Mouse (Mus musculus): Measurements from ENCODE around the gene Rhou. TPM values are rescaled to one million over a fixed set of nuclear protein-coding genes. Genes with fewer than 3 reads are reported as not detected.

Gene Rhou
- total and polyA plus RNA-seq, 3 experiments: 0.08 to 0.16 TPM; not detected in 1

DNA sequence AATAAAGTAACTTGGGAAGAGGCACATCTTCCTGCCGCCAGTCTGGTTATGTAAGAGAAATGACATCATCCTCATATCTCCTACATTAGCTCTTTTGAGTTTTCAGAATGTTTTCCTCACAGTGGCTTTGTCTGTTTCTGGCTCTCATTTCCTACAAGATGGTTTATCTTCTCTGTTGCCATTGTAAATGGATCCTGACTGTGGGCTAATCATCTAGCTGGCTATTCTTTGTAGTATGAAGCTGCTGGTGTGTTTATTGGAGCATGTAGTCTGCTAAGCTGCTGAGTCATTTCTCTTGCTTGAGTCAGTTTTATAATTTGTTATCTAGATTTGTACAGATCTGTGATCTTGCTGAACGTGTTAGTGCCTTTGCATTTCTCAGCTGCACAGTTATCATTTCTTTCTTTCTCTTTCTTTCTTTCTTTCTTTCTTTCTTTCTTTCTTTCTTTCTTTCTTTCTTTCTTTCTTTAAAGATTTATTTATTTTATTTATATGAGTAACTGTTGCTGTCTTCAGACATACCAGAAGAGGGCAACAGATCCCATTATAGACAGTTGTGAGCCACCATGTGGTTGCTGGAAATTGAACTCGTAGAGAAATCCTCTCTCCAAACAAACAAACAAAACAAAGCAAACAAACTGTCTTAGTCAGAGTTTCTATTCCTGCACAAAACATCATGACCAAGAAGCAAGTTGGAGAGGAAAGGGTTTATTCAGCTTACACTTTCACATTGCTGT, 19.2 kb upstream of the Rhou start:
- Histone ChIP-seq H3K9ac (ENCODE audit: insufficient read depth, low read depth) (no peak overlapping the region), H3K27me3 (replicated peaks) (no peaks in the 10 kb centered on the region), H3K79me2 (replicated peaks; ENCODE audit: control insufficient read depth, extremely low read depth, insufficient read depth, poor library complexity, severe bottlenecking) (no peaks in the 10 kb centered on the region), H3K36me3 (replicated peaks in 1 of 2; ENCODE audit: control insufficient read depth in 1 of 2, insufficient read depth in 1 of 2, low read length in 1 of 2) (no peaks in the 10 kb centered on the region), H3K4me3 (replicated peaks in 1 of 3; ENCODE audit: low read depth in 2 of 3, low read length in 2 of 3, poor library complexity in 1 of 3) (no peak overlapping the region), H3K27ac (ENCODE audit: insufficient read depth, low read depth) (no peak overlapping the region), H3K4me1 (ENCODE audit: control insufficient read depth in 1 of 2, insufficient read depth in 2 of 2) (peaks cover 6 to 25% of the 10 kb centered on the region in 2 experiments), H3K9me3 (replicated peaks; ENCODE audit: low read length) (no peaks in the 10 kb centered on the region), H3K4me2 (ENCODE audit: insufficient read depth, low read depth, poor library complexity, severe bottlenecking) (peak overlapping the region; percentile 61)
- TF ChIP-seq JUND (conservative IDR thresholded peaks at IDR 0.05; ENCODE audit: low read depth, low read length): peak; percentile 57; the same call in 1 of the 2 replicates
- TF ChIP-seq BHLHE40 (IDR thresholded peaks at IDR 0.05; ENCODE audit: low read depth, low read length): no peak
- TF ChIP-seq ZC3H11A (IDR thresholded peaks at IDR 0.05; ENCODE audit: low read depth, low read length): no peak
- TF ChIP-seq ELF1 (IDR thresholded peaks at IDR 0.05; ENCODE audit: low read depth, low read length): no peak
- TF ChIP-seq TCF12 (IDR thresholded peaks at IDR 0.05; ENCODE audit: low read depth, low read length): no peak
- TF ChIP-seq UBTF (IDR thresholded peaks at IDR 0.05; ENCODE audit: low read depth, low read length): no peak
- TF ChIP-seq ZNF384 (IDR thresholded peaks at IDR 0.05; ENCODE audit: low read depth, low read length): no peak
- TF ChIP-seq CTCF (conservative IDR thresholded peaks at IDR 0.05 in 1 of 2, IDR thresholded peaks at IDR 0.05 in 1 of 2; ENCODE audit: low read depth in 2 of 2, low read length in 2 of 2): peak in 1 of 2 experiments; percentile 51; a peak in 2 of 4 replicates
- no peak for TF ChIP-seq NRF1 (IDR thresholded peaks at IDR 0.05; ENCODE audit: low read depth, low read length)
- no peak for TF ChIP-seq ZMIZ1 (IDR thresholded peaks at IDR 0.05; ENCODE audit: low read depth, low read length)
- no peak for TF ChIP-seq E2F4 (IDR thresholded peaks at IDR 0.05; ENCODE audit: insufficient replicate concordance, low read depth, low read length)
- TF ChIP-seq IRF4 (IDR thresholded peaks at IDR 0.05; ENCODE audit: low read depth, low read length): 0 out of 2 replicates have a peak, but pooled peaks have one; percentile 12
- peak; percentile 28; the same call in 1 of the 2 replicates for TF ChIP-seq JUN (IDR thresholded peaks at IDR 0.05; ENCODE audit: insufficient read depth, low read depth, low read length)
- dilution Hi-C loops (cut with MboI; ENCODE audit: extremely low pct_ligation_motif_present, extremely low pct_unique_long_range_greater_than_20kb, low sequenced_read_pairs): no loop called here
- no peak for DNase-seq (ENCODE audit: extremely low read depth)
- in situ Hi-C loops (cut with MboI; ENCODE audit: low pct_ligation_motif_present, low pct_unique_long_range_greater_than_20kb, low sequenced_read_pairs): no loop called here

DNA sequence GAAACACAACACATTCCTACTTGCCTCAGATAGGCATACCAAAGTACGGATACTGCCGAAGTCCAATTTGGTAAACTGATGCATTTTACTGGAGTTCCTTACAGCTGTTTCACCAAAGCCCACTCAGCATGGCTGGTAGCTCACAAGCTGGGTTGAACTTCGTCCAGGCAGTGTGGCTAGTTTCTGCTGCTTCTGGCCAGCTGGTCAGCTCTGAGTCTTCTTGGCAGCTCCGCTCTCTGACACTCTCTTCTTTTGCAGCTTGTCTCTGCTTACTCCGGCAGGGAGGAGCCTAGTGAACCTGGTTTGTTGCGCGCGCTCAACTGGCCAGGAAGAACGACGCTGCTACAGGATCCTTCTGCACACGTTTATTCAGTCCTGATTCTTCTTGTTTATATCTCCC, 18.1 kb upstream of the Rhou start:
- Histone ChIP-seq H3K79me2 (replicated peaks; ENCODE audit: control insufficient read depth, extremely low read depth, insufficient read depth, poor library complexity, severe bottlenecking) (no peaks in the 10 kb centered on the region), H3K4me2 (ENCODE audit: insufficient read depth, low read depth, poor library complexity, severe bottlenecking) (no peak overlapping the region), H3K9me3 (replicated peaks; ENCODE audit: low read length) (peaks cover 3% of the 10 kb centered on the region), H3K27me3 (replicated peaks) (peaks cover 3% of the 10 kb centered on the region), H3K9ac (ENCODE audit: insufficient read depth, low read depth) (no peak overlapping the region), H3K36me3 (replicated peaks in 1 of 2; ENCODE audit: control insufficient read depth in 1 of 2, insufficient read depth in 1 of 2, low read length in 1 of 2) (no peaks in the 10 kb centered on the region), H3K4me1 (ENCODE audit: control insufficient read depth in 1 of 2, insufficient read depth in 2 of 2) (peaks cover 6 to 25% of the 10 kb centered on the region in 2 experiments), H3K27ac (ENCODE audit: insufficient read depth, low read depth) (no peak overlapping the region), H3K4me3 (replicated peaks in 1 of 3; ENCODE audit: low read depth in 2 of 3, low read length in 2 of 3, poor library complexity in 1 of 3) (no peak overlapping the region)
- in situ Hi-C loops (cut with MboI; ENCODE audit: low pct_ligation_motif_present, low pct_unique_long_range_greater_than_20kb, low sequenced_read_pairs): no loop called here
- TF ChIP-seq MEF2A (IDR thresholded peaks at IDR 0.05; ENCODE audit: borderline replicate concordance, low read depth, low read length) (no peak), CTCF (conservative IDR thresholded peaks at IDR 0.05 in 1 of 2, IDR thresholded peaks at IDR 0.05 in 1 of 2; ENCODE audit: low read depth in 2 of 2, low read length in 2 of 2) (no peak), NELFE (IDR thresholded peaks at IDR 0.05; ENCODE audit: low read depth, low read length) (no peak), USF1 (IDR thresholded peaks at IDR 0.05; ENCODE audit: low read depth, low read length) (no peak)
- no peak for DNase-seq (ENCODE audit: extremely low read depth)
- dilution Hi-C loops (cut with MboI; ENCODE audit: extremely low pct_ligation_motif_present, extremely low pct_unique_long_range_greater_than_20kb, low sequenced_read_pairs): no loop called here

Data from CH12.LX (cell line).